ENCODE assay signal across 11 mouse cellular contexts in genomic region chr10:30439802-30440201, GRCm38 (mm10).
"Had no signal": no experiment of that assay in that cellular context is flagged by ENCODE, and none has a peak within 500 bp of the region (broad histone marks: within the 10 kb centered on the region; RNA-seq: fewer than 3 reads in every experiment).

No protein-coding gene starts in this region.

- H3K27me3 ChIP-seq: intestine, embryonic 15.5 days; limb, embryonic 15.5 days; liver, embryonic 12.5 days; lung, embryonic 15.5 days had no signal

- H3K9ac ChIP-seq: intestine, embryonic 15.5 days; limb, embryonic 15.5 days; liver, embryonic 12.5 days; lung, embryonic 15.5 days; neural tube, embryonic 13.5 days had no signal

- H3K4me2 ChIP-seq: intestine, embryonic 15.5 days; limb, embryonic 15.5 days; liver, embryonic 12.5 days; lung, embryonic 15.5 days; neural tube, embryonic 13.5 days had no signal

- H3K27ac ChIP-seq: intestine, embryonic 15.5 days; limb, embryonic 15.5 days; liver, embryonic 12.5 days; lung, embryonic 15.5 days; neural tube, embryonic 13.5 days had no signal

- H3K36me3 ChIP-seq: intestine, embryonic 15.5 days; limb, embryonic 15.5 days; liver, embryonic 12.5 days; lung, embryonic 15.5 days; neural tube, embryonic 13.5 days had no signal

- DNase-seq: kidney, adult 18-20 months; kidney, postnatal 14 days; layer of hippocampus, postnatal 36 days; lung, postnatal 14 days; thymus, postnatal 4 days had no signal

- H3K4me1 ChIP-seq: intestine, embryonic 15.5 days; limb, embryonic 15.5 days; liver, embryonic 12.5 days; lung, embryonic 15.5 days had no signal

- ATAC-seq: intestine, embryonic 15.5 days; liver, embryonic 12.5 days; midbrain, embryonic 16.5 days had no signal

- H3K4me3 ChIP-seq: intestine, embryonic 15.5 days; limb, embryonic 15.5 days; liver, embryonic 12.5 days; lung, embryonic 15.5 days; neural tube, embryonic 13.5 days had no signal

- H3K9me3 ChIP-seq: intestine, embryonic 15.5 days; limb, embryonic 15.5 days; liver, embryonic 12.5 days; lung, embryonic 15.5 days; neural tube, embryonic 13.5 days had no signal
